Mouse (Mus musculus): ENCODE data around the gene Dcbld2.

Dcbld2 gene

GRCm38 (mm10) chr16:58481906-58482270 is 73.6 kb downstream of the Dcbld2 start:
- peak; percentile 43 to 80 for DNase-seq (ENCODE audit: inconsistent age in 2 of 2, low spot score in 1 of 2)

GRCm38 (mm10) chr16:58482296-58482695 is 74.1 kb downstream of the Dcbld2 start:
- peak in 1 of 2 experiments; percentile 21 for DNase-seq (ENCODE audit: inconsistent age in 2 of 2, low spot score in 1 of 2)

- DNase-seq (ENCODE audit: inconsistent age in 2 of 2, low spot score in 1 of 2): no peak
These were observed 79.6 kb downstream of the Dcbld2 start for GRCm38 (mm10) chr16:58487861-58488260.

- no peak for DNase-seq (ENCODE audit: inconsistent age in 2 of 2, low spot score in 1 of 2)
These were observed 88.5 kb downstream of the Dcbld2 start for GRCm38 (mm10) chr16:58496791-58497190.

GRCm38 (mm10) chr16:58497886-58498713 is 89.9 kb downstream of the Dcbld2 start:
- no peak for DNase-seq (ENCODE audit: inconsistent age in 2 of 2, low spot score in 1 of 2)

- no peak for DNase-seq (ENCODE audit: inconsistent age in 2 of 2, low spot score in 1 of 2)
These were observed 90.9 kb downstream of the Dcbld2 start for GRCm38 (mm10) chr16:58499172-58499584.

GRCm38 (mm10) chr16:58499650-58500049 is 91.4 kb downstream of the Dcbld2 start:
- no peak for DNase-seq (ENCODE audit: inconsistent age in 2 of 2, low spot score in 1 of 2)

- DNase-seq (ENCODE audit: inconsistent age in 2 of 2, low spot score in 1 of 2): peak in 1 of 2 experiments; percentile 33
These were observed 93.6 kb downstream of the Dcbld2 start for GRCm38 (mm10) chr16:58501760-58502301.

- no peak for DNase-seq (ENCODE audit: inconsistent age in 2 of 2, low spot score in 1 of 2)
These were observed 94.3 kb downstream of the Dcbld2 start for GRCm38 (mm10) chr16:58502566-58502965.

GRCm38 (mm10) chr16:58504945-58505344 is 96.7 kb downstream of the Dcbld2 start:
- no peak for DNase-seq (ENCODE audit: inconsistent age in 2 of 2, low spot score in 1 of 2)

- peak in 1 of 2 experiments; percentile 65 for DNase-seq (ENCODE audit: inconsistent age in 2 of 2, low spot score in 1 of 2)
These were observed 104.0 kb downstream of the Dcbld2 start for GRCm38 (mm10) chr16:58512181-58512761.

GRCm38 (mm10) chr16:58512887-58513286 is 104.6 kb downstream of the Dcbld2 start:
- DNase-seq (ENCODE audit: inconsistent age in 2 of 2, low spot score in 1 of 2): peak in 1 of 2 experiments; percentile 62

- peak in 1 of 2 experiments; percentile 78 for DNase-seq (ENCODE audit: inconsistent age in 2 of 2, low spot score in 1 of 2)
These were observed 105.5 kb downstream of the Dcbld2 start for GRCm38 (mm10) chr16:58513755-58514154.

GRCm38 (mm10) chr16:58514565-58514964 is 106.3 kb downstream of the Dcbld2 start:
- DNase-seq (ENCODE audit: inconsistent age in 2 of 2, low spot score in 1 of 2): peak in 1 of 2 experiments; percentile 69

- DNase-seq (ENCODE audit: inconsistent age in 2 of 2, low spot score in 1 of 2): no peak
These were observed 107.9 kb downstream of the Dcbld2 start for GRCm38 (mm10) chr16:58516161-58516560.

GRCm38 (mm10) chr16:58516960-58517798 is 108.9 kb downstream of the Dcbld2 start:
- no peak for DNase-seq (ENCODE audit: inconsistent age in 2 of 2, low spot score in 1 of 2)

All from adrenal gland, adult (tissue).